Mouse (Mus musculus): ENCODE measurements around the gene Slc25a22. TPM values are rescaled to one million over a fixed set of nuclear protein-coding genes. Genes with fewer than 3 reads are reported as not detected.

Slc25a22 gene
- polyA plus RNA-seq, 2 experiments = 11.0 to 19.6 TPM

DNA sequence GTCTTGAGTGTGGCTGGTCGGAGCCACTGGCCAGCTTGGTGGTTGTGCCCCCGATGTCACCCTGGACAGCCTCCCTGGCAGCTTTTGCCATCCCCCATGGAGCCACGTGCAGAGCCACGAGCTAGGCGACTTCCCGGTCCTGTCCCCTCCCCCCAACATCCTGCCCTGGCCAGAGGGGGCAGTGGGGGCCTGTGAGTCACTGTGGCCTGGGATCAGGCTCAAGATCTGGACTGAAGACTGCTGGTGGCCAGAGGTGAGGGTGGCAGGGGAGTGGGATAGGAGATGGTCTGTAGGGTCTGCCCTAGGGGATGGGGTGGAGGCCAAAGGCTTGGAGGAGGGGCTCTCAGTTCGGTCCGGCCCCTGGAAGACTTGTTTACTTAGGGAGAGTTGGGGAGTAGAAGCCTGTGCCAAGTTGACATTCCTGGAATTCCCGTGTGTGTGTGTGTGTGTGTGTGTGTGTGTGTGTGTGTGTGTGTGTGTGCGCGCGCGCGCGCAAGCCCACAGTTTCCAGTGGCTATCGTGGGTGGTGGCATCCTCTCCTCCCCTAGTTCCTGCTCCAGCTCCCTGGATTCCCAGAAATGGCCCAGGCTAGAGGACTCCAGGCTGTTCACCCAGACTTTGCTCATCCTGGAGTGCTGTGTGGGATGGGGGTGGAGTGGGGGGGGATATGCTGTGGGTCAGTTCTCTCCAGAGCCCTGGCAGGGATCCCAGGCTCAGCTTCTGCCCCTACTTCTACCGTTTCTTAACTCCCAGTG, 38.7 kb upstream of the Slc25a22 start:
- Histone ChIP-seq H3K36me3 (replicated peaks; ENCODE audit: control insufficient read depth, insufficient read depth, low read depth) (peaks cover 9% of the 10 kb centered on the region), H3K4me2 (ENCODE audit: low read depth) (peak overlapping the region; percentile 95), H3K9me3 (ENCODE audit: control insufficient read depth, low read length) (no peaks in the 10 kb centered on the region), H3K27ac (peak overlapping the region; percentile 60), H3K4me3 (ENCODE audit: insufficient read depth in 1 of 2, low read depth in 2 of 2, low read length in 2 of 2) (peak overlapping the region; percentile 65 to 88), H3K27me3 (ENCODE audit: control insufficient read depth, insufficient read depth, low read length) (peaks cover 5% of the 10 kb centered on the region), H3K4me1 (replicated peaks; ENCODE audit: control insufficient read depth in 2 of 2, insufficient read depth in 2 of 2, low read length in 1 of 2) (peaks cover 36 to 43% of the 10 kb centered on the region in 2 experiments), H3K9ac (replicated peaks) (peak overlapping the region; percentile 82)
- TF ChIP-seq CTCF (IDR thresholded peaks at IDR 0.05; ENCODE audit: low read depth) (peak; percentile 53), EP300 (IDR thresholded peaks at IDR 0.05; ENCODE audit: low read depth) (peak; percentile 30; the same call in 1 of the 2 replicates)
- WGBS (ENCODE audit: insufficient replicate concordance) = under 1% methylated on average over 17 of the region's 17 CpGs
- DNase-seq (ENCODE audit: low read depth in 3 of 3, low spot score in 3 of 3) = peak in 1 of 3 experiments; percentile 45
- ATAC-seq (ENCODE audit: insufficient read depth) = peak; percentile 32

GRCm38 (mm10) chr7:141475805-141476158, 38.1 kb upstream of the Slc25a22 start:
- peak overlapping the region; percentile 95 for H3K4me2 ChIP-seq (ENCODE audit: low read depth)
- DNase-seq (ENCODE audit: low read depth in 3 of 3, low spot score in 3 of 3) = no peak
- H3K27ac ChIP-seq = peak overlapping the region; percentile 55
- ATAC-seq (ENCODE audit: insufficient read depth) = no peak
- H3K4me1 ChIP-seq (replicated peaks; ENCODE audit: control insufficient read depth in 2 of 2, insufficient read depth in 2 of 2, low read length in 1 of 2) = peaks cover 32 to 38% of the 10 kb centered on the region in 2 experiments
- peaks cover 9% of the 10 kb centered on the region for H3K36me3 ChIP-seq (replicated peaks; ENCODE audit: control insufficient read depth, insufficient read depth, low read depth)
- peak overlapping the region; percentile 65 to 88 for H3K4me3 ChIP-seq (ENCODE audit: insufficient read depth in 1 of 2, low read depth in 2 of 2, low read length in 2 of 2)
- WGBS (ENCODE audit: insufficient replicate concordance) = under 1% methylated on average over 12 of the region's 12 CpGs
- TF ChIP-seq CTCF (IDR thresholded peaks at IDR 0.05; ENCODE audit: low read depth) (no peak), EP300 (IDR thresholded peaks at IDR 0.05; ENCODE audit: low read depth) (no peak)
- no peaks in the 10 kb centered on the region for H3K27me3 ChIP-seq (ENCODE audit: control insufficient read depth, insufficient read depth, low read length)
- H3K9me3 ChIP-seq (ENCODE audit: control insufficient read depth, low read length) = no peaks in the 10 kb centered on the region
- peak overlapping the region; percentile 82 for H3K9ac ChIP-seq (replicated peaks)

DNA sequence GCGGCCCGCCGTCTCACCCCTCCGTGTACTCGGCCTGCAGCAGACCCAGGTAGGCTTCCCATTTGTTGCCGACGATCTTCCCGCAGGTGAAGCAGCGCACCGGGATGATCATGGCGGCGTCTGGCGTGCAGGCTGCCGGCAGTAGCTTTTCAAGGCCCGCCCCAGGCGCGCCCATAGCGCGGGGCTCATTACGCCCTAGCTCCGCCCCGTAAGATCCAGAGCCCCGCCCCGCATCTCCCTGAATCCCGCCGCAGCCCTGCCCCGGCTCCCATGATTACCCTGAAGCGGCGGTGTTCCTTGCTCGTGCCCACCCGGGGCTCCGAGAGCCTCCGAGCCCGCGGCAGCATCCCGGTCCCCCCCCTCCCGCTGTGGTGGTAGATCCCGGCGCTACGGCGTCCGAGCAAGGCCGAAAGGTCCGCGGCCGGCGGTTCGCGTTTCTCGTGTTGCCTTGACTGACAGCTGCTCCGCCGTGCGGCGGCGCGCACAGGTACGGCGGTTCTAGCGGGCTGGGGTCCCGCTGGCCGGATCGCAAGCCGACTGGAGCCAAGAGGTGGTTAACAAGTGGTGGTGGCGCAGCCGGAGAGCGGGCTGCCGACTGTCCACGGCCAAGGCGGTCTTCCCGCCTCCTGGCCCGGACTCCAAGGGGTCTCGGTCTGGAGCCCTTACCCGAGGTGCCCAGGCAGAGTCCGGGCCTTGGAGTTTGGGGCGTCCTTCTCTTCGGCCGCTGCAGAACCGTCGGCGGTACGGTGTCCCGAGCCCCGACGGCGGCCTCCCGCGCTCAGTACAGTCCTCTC, 37.5 kb upstream of the Slc25a22 start, which contains the start of the genes Polr2l and Tspan4:
Gene Polr2l (minus strand): TSS at position 122 of the 794 bp plus-strand sequence.
Gene Tspan4 (plus strand): TSS at position 230 of the 794 bp plus-strand sequence.
- under 1% methylated on average over 87 of the region's 87 CpGs for WGBS (ENCODE audit: insufficient replicate concordance)
- Histone ChIP-seq H3K36me3 (replicated peaks; ENCODE audit: control insufficient read depth, insufficient read depth, low read depth) (peaks cover 9% of the 10 kb centered on the region), H3K9me3 (ENCODE audit: control insufficient read depth, low read length) (no peaks in the 10 kb centered on the region), H3K27ac (peak within 1 kb of the TSS; percentile 62), H3K9ac (replicated peaks) (peak within 1 kb of the TSS; percentile 82), H3K4me1 (replicated peaks; ENCODE audit: control insufficient read depth in 2 of 2, insufficient read depth in 2 of 2, low read length in 1 of 2) (peaks cover 32 to 38% of the 10 kb centered on the region in 2 experiments), H3K4me3 (ENCODE audit: insufficient read depth in 1 of 2, low read depth in 2 of 2, low read length in 2 of 2) (peak within 1 kb of the TSS; percentile 65 to 88), H3K4me2 (ENCODE audit: low read depth) (peak within 1 kb of the TSS; percentile 95), H3K27me3 (ENCODE audit: control insufficient read depth, insufficient read depth, low read length) (no peaks in the 10 kb centered on the region)
- DNase-seq (ENCODE audit: low read depth in 3 of 3, low spot score in 3 of 3) (peak; percentile 69 to 76 (median 71)), ATAC-seq (ENCODE audit: insufficient read depth) (peak; percentile 81)
- TF ChIP-seq EP300 (IDR thresholded peaks at IDR 0.05; ENCODE audit: low read depth) (peak; percentile 50; the same call in 1 of the 2 replicates), CTCF (IDR thresholded peaks at IDR 0.05; ENCODE audit: low read depth) (peak; percentile 46)

GRCm38 (mm10) chr7:141474160-141474559, 36.5 kb upstream of the Slc25a22 start:
- TF ChIP-seq EP300 (IDR thresholded peaks at IDR 0.05; ENCODE audit: low read depth) = no peak
- TF ChIP-seq CTCF (IDR thresholded peaks at IDR 0.05; ENCODE audit: low read depth) = no peak
- Histone ChIP-seq H3K27me3 (ENCODE audit: control insufficient read depth, insufficient read depth, low read length) (no peaks in the 10 kb centered on the region), H3K36me3 (replicated peaks; ENCODE audit: control insufficient read depth, insufficient read depth, low read depth) (peaks cover 9% of the 10 kb centered on the region), H3K4me2 (ENCODE audit: low read depth) (peak overlapping the region; percentile 95), H3K4me3 (ENCODE audit: insufficient read depth in 1 of 2, low read depth in 2 of 2, low read length in 2 of 2) (peak overlapping the region; percentile 65 to 88), H3K9ac (replicated peaks) (peak overlapping the region; percentile 82), H3K4me1 (replicated peaks; ENCODE audit: control insufficient read depth in 2 of 2, insufficient read depth in 2 of 2, low read length in 1 of 2) (peaks cover 32 to 41% of the 10 kb centered on the region in 2 experiments), H3K9me3 (ENCODE audit: control insufficient read depth, low read length) (no peaks in the 10 kb centered on the region), H3K27ac (no peak overlapping the region; the same call in 1 of the 2 replicates)
- DNase-seq (ENCODE audit: low read depth in 3 of 3, low spot score in 3 of 3) (no peak), ATAC-seq (ENCODE audit: insufficient read depth) (no peak)
- WGBS (ENCODE audit: insufficient replicate concordance) = 5% methylated on average over 5 of the region's 5 CpGs

Data from liver, embryonic 14.5 days (tissue).